Mouse (Mus musculus): ENCODE measurements around the gene Chrm3.
"Not testable (repeated sequence)": the region's sequence is repeated elsewhere in the genome, so short reads cannot be mapped to it uniquely, and the experiment has no call there.

Gene Chrm3

DNA sequence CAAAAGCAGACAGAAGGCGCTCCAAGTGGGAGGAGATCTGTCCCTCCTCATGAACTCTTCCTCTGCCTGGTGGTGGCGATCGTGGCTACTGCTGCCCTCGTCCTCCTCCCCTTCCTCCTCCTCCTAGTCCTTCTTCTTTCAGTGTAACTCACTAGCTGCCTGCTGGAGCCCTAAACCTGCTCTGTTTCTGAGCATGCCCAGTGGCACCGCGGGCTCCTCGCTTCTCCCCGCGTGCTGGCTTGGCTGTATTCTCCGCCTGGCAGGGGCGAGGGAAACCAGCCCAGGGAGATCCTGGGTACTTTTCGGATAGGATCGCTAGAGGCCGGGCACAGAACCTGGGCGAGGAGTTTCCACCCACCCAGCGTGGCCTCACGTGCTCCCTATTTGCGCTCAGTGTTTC lies at the start of gene Chrm3:
TSS of gene Chrm3 (minus strand) at position 71 of the 400 bp plus-strand sequence.
- DNase-seq (ENCODE audit: low read depth in 1 of 2, low spot score in 2 of 2) = no peak

- no peak for DNase-seq (ENCODE audit: low read depth in 1 of 2, low spot score in 2 of 2)
These were observed 33.7 kb upstream of the Chrm3 start for GRCm38 (mm10) chr13:10394364-10394763.

GRCm38 (mm10) chr13:10375487-10375886 lies 14.8 kb upstream of the Chrm3 start:
- not testable (repeated sequence) for DNase-seq (ENCODE audit: low read depth in 1 of 2, low spot score in 2 of 2)

- no peak for DNase-seq (ENCODE audit: low read depth in 1 of 2, low spot score in 2 of 2)
These were observed 400 bp downstream of the Chrm3 start for GRCm38 (mm10) chr13:10360199-10360694.

DNA sequence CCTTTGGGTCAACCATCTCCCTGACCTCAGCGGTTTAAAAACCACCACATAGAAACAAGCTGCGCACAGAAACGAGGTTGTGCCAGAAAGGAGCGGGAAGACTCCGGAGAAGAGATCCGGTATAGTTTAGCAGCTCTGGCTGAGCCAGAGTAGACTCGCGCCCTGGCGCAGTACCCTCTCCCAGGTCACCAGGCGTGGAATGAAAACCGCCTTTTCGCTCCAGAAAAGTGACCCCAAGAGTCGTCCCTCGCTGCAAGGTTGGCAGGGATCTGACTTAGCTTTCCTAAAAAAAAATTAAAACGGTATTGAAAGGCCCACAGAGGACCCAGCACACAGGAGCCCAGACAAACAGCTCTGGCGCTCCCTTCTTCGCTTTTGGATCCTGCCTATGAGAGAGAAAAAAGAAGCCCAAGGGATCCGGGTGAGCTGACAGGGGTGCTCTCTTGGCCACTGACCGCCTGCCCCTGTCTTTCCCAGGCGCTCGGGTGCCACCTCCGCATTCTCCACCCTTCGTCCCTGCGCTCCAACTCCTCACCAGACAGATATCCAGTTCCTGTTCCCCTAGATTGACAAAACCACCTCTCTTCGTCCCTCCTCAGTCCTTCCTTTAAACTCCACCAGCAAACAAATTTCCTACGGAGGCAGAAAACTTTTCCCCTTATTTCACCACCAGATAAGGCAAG lies 990 bp downstream of the Chrm3 start:
- no peak for DNase-seq (ENCODE audit: low read depth in 1 of 2, low spot score in 2 of 2)

GRCm38 (mm10) chr13:10355796-10356195 lies 4.9 kb downstream of the Chrm3 start:
- DNase-seq (ENCODE audit: low read depth in 1 of 2, low spot score in 2 of 2) = no peak

DNA sequence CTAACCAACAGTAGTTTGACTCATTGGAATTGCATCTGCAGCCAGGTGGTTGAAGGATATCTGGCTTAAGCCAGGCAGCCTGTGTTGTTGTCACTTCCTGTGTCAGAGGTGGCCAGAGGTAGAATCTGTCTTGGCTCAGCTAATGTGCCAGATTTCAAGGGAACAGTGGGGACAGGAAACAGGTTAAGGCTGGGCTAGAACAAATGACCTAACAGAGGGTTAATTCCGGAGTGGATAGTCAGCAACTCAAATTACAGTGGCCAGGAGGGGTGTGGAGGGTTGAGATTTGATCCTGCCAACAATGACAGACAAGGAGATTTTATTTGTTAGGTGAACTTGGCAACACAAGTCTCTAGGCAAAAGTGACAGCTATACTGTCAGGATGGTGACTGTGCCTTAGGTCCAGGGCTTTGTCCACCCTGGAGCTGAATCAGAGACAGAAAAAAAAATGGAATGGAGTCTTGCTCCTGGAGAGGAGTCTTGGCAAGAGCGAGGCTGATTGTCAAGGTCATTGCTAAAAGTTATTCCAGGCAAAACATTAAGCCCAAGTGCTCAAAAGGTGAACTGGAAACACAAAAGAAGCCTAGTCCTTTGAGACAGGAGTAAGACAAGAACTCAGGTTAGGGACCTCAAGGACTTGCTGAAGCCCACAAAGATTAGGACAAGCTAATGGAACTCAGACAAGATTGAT lies 5.6 kb downstream of the Chrm3 start:
- no peak for DNase-seq (ENCODE audit: low read depth in 1 of 2, low spot score in 2 of 2)

GRCm38 (mm10) chr13:10352141-10352540 lies 8.5 kb downstream of the Chrm3 start:
- no peak for DNase-seq (ENCODE audit: low read depth in 1 of 2, low spot score in 2 of 2)

DNA sequence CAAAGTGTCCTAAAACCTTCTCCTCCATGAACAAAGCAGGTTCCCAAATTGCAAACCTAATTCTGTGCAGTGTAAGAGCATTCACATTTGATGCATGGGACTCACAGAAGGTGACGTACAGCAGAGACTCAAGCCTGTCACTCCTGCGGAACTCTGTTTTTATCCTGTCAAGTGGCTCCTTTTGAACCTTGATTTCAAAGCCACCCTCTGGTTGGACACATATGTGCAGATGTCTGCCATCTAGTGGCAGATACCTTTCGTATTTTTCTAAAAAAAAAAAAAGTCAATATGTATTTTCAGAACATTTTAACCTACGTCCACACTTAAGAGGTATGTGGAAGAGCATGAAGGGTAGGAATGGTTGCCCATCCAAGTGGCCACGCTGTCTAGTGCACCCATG lies 16.3 kb downstream of the Chrm3 start:
- DNase-seq (ENCODE audit: low read depth in 1 of 2, low spot score in 2 of 2) = no peak

- DNase-seq (ENCODE audit: low read depth in 1 of 2, low spot score in 2 of 2) = no peak
These were observed 25.1 kb downstream of the Chrm3 start for GRCm38 (mm10) chr13:10335558-10335957.

DNA sequence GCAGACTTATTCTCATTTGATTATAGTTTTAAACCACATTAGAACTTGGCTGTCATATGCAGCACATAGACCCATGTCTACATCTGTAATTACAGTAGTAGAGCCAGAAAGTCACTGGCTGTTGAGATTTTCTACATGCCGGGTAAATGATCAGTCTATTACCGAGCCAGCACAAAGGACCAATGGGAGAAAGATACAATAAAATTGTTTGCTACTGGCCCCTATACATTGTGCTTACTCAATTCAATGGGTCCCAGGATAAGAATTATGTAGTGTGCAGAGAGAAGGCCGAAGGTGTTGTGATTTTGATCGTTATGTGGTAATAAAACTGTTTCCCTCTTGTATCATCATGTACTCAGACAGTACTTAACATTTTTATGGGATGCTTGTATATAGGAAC lies 27.9 kb downstream of the Chrm3 start:
- no peak for DNase-seq (ENCODE audit: low read depth in 1 of 2, low spot score in 2 of 2)

GRCm38 (mm10) chr13:10309811-10310210 lies 50.8 kb downstream of the Chrm3 start:
- no peak for DNase-seq (ENCODE audit: low read depth in 1 of 2, low spot score in 2 of 2)

- no peak for DNase-seq (ENCODE audit: low read depth in 1 of 2, low spot score in 2 of 2)
These were observed 65.5 kb downstream of the Chrm3 start for GRCm38 (mm10) chr13:10295160-10295559.

- no peak for DNase-seq (ENCODE audit: low read depth in 1 of 2, low spot score in 2 of 2)
These were observed 76.3 kb downstream of the Chrm3 start for GRCm38 (mm10) chr13:10284331-10284730.

- DNase-seq (ENCODE audit: low read depth in 1 of 2, low spot score in 2 of 2) = no peak
These were observed 85.7 kb downstream of the Chrm3 start for GRCm38 (mm10) chr13:10274907-10275306.

DNA sequence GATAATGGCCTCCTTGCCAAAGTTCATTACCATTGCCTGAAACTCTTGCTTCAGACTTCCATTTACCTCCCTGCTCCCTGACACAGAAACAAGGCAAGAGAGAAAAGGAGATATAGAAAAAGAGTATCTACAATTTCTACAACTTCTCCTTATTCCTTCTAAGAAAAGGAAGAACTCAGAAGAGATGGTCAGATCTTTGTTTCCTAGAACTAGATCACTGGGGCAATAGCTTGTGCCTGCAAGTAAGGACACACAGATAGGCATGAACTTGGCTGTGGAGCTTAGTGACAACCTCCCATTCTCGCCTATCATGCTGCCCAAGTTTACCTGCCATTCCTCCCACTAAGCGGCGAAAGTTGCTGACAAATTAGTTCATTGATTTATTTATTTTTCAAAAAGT lies 96.9 kb downstream of the Chrm3 start:
- no peak for DNase-seq (ENCODE audit: low read depth in 1 of 2, low spot score in 2 of 2)

DNA sequence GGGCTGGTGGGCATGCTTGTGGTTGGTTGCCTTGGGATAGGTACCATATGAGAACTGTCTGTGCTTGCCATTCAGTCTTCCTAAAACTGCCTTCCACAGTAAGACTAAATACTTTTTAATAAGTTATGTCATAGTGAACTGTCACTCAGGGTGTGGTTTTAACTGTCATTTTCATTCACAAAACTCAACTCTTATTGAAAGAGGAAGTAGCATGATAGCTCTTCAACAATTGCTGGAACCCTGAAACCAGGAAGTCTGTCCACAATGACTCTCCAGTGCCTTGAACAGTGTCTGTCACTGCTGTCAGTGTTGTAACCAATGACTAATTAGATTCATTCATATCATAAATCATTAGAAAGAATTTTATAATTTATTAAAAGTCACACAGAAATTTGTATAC lies 107.6 kb downstream of the Chrm3 start:
- DNase-seq (ENCODE audit: low read depth in 1 of 2, low spot score in 2 of 2) = peak in 1 of 2 experiments; percentile 18

- DNase-seq (ENCODE audit: low read depth in 1 of 2, low spot score in 2 of 2) = no peak
These were observed 109.0 kb downstream of the Chrm3 start for GRCm38 (mm10) chr13:10251499-10252179.

- no peak for DNase-seq (ENCODE audit: low read depth in 1 of 2, low spot score in 2 of 2)
These were observed 116.2 kb downstream of the Chrm3 start for GRCm38 (mm10) chr13:10244243-10244998.

GRCm38 (mm10) chr13:10240238-10240637 lies 120.4 kb downstream of the Chrm3 start:
- DNase-seq (ENCODE audit: low read depth in 1 of 2, low spot score in 2 of 2) = no peak

- no peak for DNase-seq (ENCODE audit: low read depth in 1 of 2, low spot score in 2 of 2)
These were observed 120.8 kb downstream of the Chrm3 start for GRCm38 (mm10) chr13:10239825-10240224.

All from monocyte, adult 2 months (primary cell).